Mouse (Mus musculus) intestine, embryonic 14.5 days (tissue): ENCODE measurements around the gene Cpne4. TPM values are rescaled to one million over a fixed set of nuclear protein-coding genes. Genes with fewer than 3 reads are reported as not detected.

Experiments used
- ATAC-seq: fragments of 200-750 bp; cut with Nextera tagmentation; replicated peaks from 2 replicates; pipeline ENCODE4 v1.8.0; 2017; ENCODE audit warnings: low read depth, moderate number of reproducible peaks, moderate TSS enrichment, moderate library complexity; ENCODE audit not compliant: low FRiP score, low TSS enrichment
- DNase-seq: peaks from one replicate; pipeline ENCODE4 v3.0.0-alpha.2; 2018; ENCODE audit warnings: low spot score
- H3K27ac ChIP-seq: fragments of 300-500 bp; sonication (generic); 2 replicates; pipeline ENCODE4 v1.5.1; 2014; ENCODE audit warnings: low read depth, mild to moderate bottlenecking, control low read depth
- H3K27me3 ChIP-seq: fragments of 300-500 bp; sonication (generic); replicated peaks from 2 replicates; pipeline ENCODE4 v1.6.1; 2014; ENCODE audit warnings: low read length, control low read depth; ENCODE audit not compliant: control insufficient read depth, insufficient read depth
- H3K36me3 ChIP-seq: fragments of 300-500 bp; sonication (generic); 2 replicates; pipeline ENCODE4 v1.6.1; 2014; ENCODE audit warnings: low read length, control low read depth; ENCODE audit not compliant: control insufficient read depth, insufficient read depth
- H3K4me1 ChIP-seq: fragments of 300-500 bp; sonication (generic); replicated peaks from 2 replicates; pipeline ENCODE4 v1.6.1; 2014; ENCODE audit warnings: low read length, control low read depth, mixed read lengths; ENCODE audit not compliant: control insufficient read depth, insufficient read depth
- H3K4me2 ChIP-seq: fragments of 300-500 bp; sonication (generic); 2 replicates; pipeline ENCODE4 v1.6.1; 2014; ENCODE audit warnings: low read length
- H3K4me3 ChIP-seq: fragments of 300-500 bp; sonication (generic); 2 replicates; pipeline ENCODE4 v1.5.1; 2014; ENCODE audit warnings: low read depth, low read length, control low read depth, mixed read lengths
- H3K9ac ChIP-seq: fragments of 300-500 bp; sonication (generic); 2 replicates; pipeline ENCODE4 v1.6.1; 2014; ENCODE audit warnings: mild to moderate bottlenecking, low read length
- H3K9me3 ChIP-seq: fragments of 300-500 bp; sonication (generic); 2 replicates; pipeline ENCODE4 v1.6.1; 2016; ENCODE audit warnings: low read length, control low read depth; ENCODE audit not compliant: control insufficient read depth
- WGBS: fragments of 180-500 bp; shearing (Covaris S2); extraction: QIAGEN DNeasy Blood & Tissue Kit; methylation state at CpG from one replicate; pipeline ENCODE4 v1.1.7; 2014; 5-methylcytosine and 5-hydroxymethylcytosine counted together
- polyA plus RNA-seq: library from polyadenylated mRNA; unstranded; fragments of >200 nt; fragmentation: Nextera tagmentation; extraction: Ambion mirVana; gene quantifications from 2 replicates; pipeline ENCODE4 v1.2.1, GENCODE M21; 2014

The Cpne4 gene
- polyA plus RNA-seq, 1 experiment from 2014 or later, result 1.3 TPM

DNA sequence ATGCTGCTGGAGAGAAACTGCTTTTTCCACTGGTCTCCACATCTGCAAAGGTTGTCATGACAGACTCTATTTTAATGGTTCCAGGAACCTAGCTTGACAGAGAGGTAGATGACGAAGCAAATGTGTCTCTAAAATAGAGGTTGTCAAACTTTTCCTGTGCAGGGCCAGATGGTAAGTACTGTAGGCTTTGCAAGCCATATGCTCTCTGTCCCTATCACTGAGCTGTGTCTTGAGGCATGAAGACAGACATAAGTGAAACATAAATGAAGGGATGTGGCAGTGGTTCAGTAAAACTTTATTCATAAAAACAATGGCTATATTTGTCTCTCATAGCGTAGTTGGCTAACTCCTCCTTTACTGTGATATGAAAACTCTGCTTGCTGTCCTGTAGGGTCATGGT lies 366.2 kb downstream of the Cpne4 start:
- H3K4me3 ChIP-seq, result no peak overlapping the region
- no peak overlapping the region for H3K4me2 ChIP-seq
- no peak overlapping the region for H3K9ac ChIP-seq
- H3K9me3 ChIP-seq, result no peaks in the 10 kb centered on the region
- DNase-seq (no peak), ATAC-seq (no peak)
- H3K27ac ChIP-seq, result no peak overlapping the region
- H3K36me3 ChIP-seq, result no peaks in the 10 kb centered on the region
- H3K27me3 ChIP-seq, result no peaks in the 10 kb centered on the region
- 83% methylated on average over 2 of the region's 2 CpGs for WGBS
- H3K4me1 ChIP-seq, result no peaks in the 10 kb centered on the region

DNA sequence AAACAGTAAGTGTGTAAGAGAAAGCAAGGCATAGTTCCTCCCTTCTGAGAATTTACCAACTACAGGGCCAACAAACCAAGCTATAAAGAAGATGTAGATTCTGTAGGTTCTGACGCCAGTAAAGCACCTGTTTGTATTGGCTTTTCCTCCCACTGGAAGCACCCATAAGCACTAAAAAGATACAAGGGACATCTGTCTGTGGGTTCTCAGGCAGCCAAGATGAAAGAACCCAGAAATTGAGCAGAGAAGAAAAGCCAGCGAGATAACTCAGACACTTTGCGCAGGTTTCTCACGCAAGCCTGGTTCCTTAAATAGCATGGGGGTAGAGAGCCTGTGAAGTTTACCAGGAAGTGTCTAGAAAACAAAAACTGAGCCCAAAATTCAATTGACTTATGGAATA lies 374.1 kb downstream of the Cpne4 start:
- Histone ChIP-seq H3K36me3 (no peaks in the 10 kb centered on the region), H3K4me1 (no peaks in the 10 kb centered on the region)
- WGBS, result 90% methylated on average over 4 of the region's 4 CpGs

DNA sequence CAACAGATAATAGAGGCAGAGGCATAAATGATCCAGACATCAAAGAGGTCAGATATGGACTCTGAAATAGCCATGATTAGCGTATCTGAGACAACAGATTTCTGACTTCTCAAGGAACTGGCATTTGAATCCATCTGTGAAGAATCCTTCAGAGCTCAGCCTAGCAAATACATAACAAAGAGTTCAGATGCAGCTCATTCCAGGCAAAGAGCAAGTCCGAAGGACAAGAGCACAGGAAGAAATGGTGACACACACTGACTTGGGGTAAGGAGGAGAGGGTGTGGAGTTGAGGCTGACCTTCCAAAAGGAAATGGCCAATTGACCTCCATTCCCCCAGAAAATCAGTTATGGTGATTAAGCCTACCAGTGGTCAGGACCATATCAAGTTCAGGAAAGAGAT lies 375.0 kb downstream of the Cpne4 start:
- ATAC-seq (no peak), DNase-seq (no peak)
- H3K9me3 ChIP-seq, result no peaks in the 10 kb centered on the region
- no peaks in the 10 kb centered on the region for H3K36me3 ChIP-seq
- no peak overlapping the region for H3K4me2 ChIP-seq
- 71% methylated on average over 2 of the region's 2 CpGs for WGBS
- no peaks in the 10 kb centered on the region for H3K27me3 ChIP-seq
- no peak overlapping the region for H3K9ac ChIP-seq
- H3K4me1 ChIP-seq, result no peaks in the 10 kb centered on the region
- no peak overlapping the region for H3K4me3 ChIP-seq
- H3K27ac ChIP-seq, result no peak overlapping the region

More for the DNA sequence above, 374.1 kb downstream of the Cpne4 start:
- Histone ChIP-seq H3K9me3 (no peaks in the 10 kb centered on the region), H3K27me3 (no peaks in the 10 kb centered on the region), H3K4me2 (no peak overlapping the region), H3K4me3 (no peak overlapping the region), H3K27ac (no peak overlapping the region), H3K9ac (no peak overlapping the region)
- no peak for ATAC-seq
- no peak for DNase-seq

DNA sequence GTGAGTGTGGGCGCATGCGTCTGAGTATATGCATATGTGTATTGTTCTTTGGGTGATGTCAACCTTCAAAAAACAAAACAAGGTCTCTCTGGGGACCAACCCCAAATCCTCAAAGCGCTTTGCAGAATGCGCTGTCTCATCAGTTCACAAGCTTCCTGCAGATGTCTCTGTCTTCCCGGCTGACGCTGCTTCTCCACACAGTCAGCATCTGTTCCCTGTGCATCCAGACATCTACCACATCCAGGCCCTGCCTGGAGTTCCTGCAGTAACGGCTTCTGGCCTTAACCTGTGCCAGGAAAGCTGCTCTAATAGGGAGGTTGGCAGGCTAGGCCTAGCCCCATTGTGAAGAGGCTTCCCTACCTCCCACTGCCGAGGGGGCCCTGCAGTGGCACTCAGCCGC lies 381.7 kb downstream of the Cpne4 start:
- ATAC-seq, result no peak
- H3K9ac ChIP-seq, result no peak overlapping the region
- 78% methylated on average over 9 of the region's 9 CpGs for WGBS
- no peak for DNase-seq
- no peak overlapping the region for H3K4me3 ChIP-seq
- no peak overlapping the region for H3K27ac ChIP-seq
- H3K36me3 ChIP-seq, result no peaks in the 10 kb centered on the region
- no peaks in the 10 kb centered on the region for H3K4me1 ChIP-seq
- H3K4me2 ChIP-seq, result no peak overlapping the region
- no peaks in the 10 kb centered on the region for H3K9me3 ChIP-seq
- no peaks in the 10 kb centered on the region for H3K27me3 ChIP-seq

DNA sequence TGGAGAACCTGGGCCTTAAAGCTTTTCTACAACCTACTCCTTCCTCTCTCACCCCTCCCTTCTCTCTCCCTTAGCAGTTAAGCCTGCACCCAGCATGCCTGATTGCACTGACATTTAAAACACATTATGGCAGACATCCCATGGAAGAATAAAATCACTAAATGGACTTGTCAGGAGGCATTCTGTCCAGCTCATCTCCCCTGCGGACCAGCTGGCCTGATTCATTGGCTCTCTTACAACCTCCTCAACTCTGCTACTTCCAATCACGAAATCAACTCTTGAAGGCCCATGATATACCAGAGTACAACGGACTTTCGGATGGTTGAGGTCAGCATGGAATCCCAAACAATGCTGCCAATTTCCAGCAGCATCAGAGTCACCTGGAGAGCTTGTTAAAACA lies 393.3 kb downstream of the Cpne4 start:
- WGBS, result 82% methylated on average over 4 of the region's 4 CpGs
- ATAC-seq (no peak), DNase-seq (no peak)
- Histone ChIP-seq H3K9ac (no peak overlapping the region), H3K4me2 (no peak overlapping the region), H3K4me1 (no peaks in the 10 kb centered on the region), H3K27ac (no peak overlapping the region), H3K4me3 (no peak overlapping the region), H3K36me3 (no peaks in the 10 kb centered on the region), H3K9me3 (no peaks in the 10 kb centered on the region), H3K27me3 (no peaks in the 10 kb centered on the region)

DNA sequence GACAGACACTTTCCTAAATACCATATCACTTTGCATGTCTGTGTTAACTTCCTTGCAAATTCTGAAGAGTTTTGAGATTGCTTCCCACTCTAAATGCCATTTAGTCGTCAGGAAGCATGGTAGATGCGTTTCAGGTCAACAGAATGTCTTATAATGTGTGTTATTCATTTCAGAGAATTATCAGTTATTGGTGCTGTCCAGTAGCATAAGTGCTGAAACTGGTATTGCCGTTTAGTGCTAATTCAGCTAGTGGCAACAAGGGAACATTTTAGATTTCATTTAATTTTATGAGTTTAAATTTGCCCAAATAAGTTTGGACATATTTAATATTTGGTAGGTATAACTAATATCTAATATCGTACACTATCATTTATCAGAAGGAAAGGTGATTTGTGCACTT lies 403.5 kb downstream of the Cpne4 start:
- Histone ChIP-seq H3K9me3 (no peaks in the 10 kb centered on the region), H3K27ac (no peak overlapping the region), H3K4me2 (no peak overlapping the region), H3K4me3 (no peak overlapping the region), H3K9ac (no peak overlapping the region), H3K4me1 (no peaks in the 10 kb centered on the region), H3K27me3 (no peaks in the 10 kb centered on the region), H3K36me3 (no peaks in the 10 kb centered on the region)
- DNase-seq (no peak), ATAC-seq (no peak)
- WGBS, result 70% methylated on average over 4 of the region's 4 CpGs

DNA sequence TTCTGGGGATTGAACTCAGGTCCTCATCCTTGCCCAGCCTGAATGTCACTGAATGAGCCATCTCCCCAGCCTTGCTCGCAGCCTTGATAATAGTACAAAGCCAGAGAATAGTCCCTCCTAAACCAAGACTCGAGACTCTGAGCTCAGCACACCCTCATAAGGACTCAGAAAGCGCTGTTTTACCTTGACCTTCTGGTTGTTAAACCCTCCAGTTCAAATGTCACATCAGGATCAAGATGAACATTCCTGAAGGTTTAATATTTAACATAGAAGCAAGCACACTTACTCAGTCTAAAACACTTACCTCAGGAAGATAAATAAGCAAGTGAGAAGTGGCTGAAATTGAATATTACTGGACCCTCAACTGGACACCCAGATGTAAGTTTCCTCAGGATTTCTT lies 405.1 kb downstream of the Cpne4 start:
- ATAC-seq (no peak), DNase-seq (no peak)
- Histone ChIP-seq H3K4me1 (no peaks in the 10 kb centered on the region), H3K27me3 (no peaks in the 10 kb centered on the region), H3K36me3 (no peaks in the 10 kb centered on the region), H3K4me3 (no peak overlapping the region), H3K27ac (no peak overlapping the region), H3K4me2 (no peak overlapping the region), H3K9me3 (no peaks in the 10 kb centered on the region), H3K9ac (no peak overlapping the region)
- WGBS, result 61% methylated on average over 3 of the region's 3 CpGs

DNA sequence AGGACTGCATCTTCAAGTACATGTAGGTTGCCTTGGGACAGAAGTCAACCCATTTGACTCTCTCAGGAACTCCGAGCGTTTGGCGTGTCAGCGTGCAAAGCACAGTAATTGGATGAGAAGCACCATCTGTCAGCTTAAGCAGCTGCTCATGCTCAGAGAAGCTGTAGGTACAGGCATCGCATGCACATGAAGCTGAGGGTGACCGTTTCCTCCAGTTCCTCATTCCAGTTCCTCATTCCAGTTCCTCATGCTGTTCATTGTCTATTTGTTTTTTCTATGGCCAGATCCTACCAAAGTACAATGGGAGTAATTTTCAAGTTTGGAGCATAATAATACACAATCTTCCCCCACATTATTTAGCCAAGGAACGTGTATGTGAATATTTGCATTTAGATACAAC lies 425.7 kb downstream of the Cpne4 start:
- no peaks in the 10 kb centered on the region for H3K27me3 ChIP-seq
- WGBS, result 76% methylated on average over 7 of the region's 7 CpGs
- no peak overlapping the region for H3K4me2 ChIP-seq
- ATAC-seq, result no peak
- no peak overlapping the region for H3K4me3 ChIP-seq
- no peak overlapping the region for H3K27ac ChIP-seq
- no peak overlapping the region for H3K9ac ChIP-seq
- no peak for DNase-seq
- H3K36me3 ChIP-seq, result no peaks in the 10 kb centered on the region
- H3K9me3 ChIP-seq, result no peaks in the 10 kb centered on the region
- H3K4me1 ChIP-seq, result no peaks in the 10 kb centered on the region

DNA sequence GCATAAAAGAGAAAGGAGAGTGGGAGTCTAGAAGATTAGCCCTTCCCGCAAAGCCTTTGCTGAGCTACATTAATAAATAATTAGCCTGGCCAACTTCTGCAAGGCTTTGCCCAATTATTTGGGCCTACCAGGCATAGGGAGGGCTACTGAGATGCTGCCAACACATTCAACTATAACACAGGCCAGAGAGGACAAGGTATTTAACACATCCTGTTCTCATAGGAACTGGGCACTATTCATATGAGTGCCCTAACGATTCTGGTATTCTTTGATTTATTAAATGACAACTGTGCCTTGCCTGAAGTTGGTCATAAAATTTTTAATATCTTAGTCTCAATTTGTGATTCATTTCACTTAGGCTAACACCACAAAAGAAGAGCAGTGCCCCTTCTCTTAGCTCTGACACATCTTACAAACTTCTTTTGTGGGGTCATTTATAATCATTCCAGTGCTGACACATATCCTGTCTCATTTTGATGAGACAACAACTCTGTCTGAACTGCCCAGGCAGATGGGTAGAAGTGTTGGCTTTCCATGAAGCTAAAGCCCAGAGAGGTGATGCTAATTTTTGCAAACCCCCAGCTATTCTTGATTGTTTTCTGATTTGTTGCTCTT lies 435.0 kb downstream of the Cpne4 start:
- Histone ChIP-seq H3K9ac (no peak overlapping the region), H3K27ac (no peak overlapping the region), H3K4me1 (no peaks in the 10 kb centered on the region), H3K9me3 (no peaks in the 10 kb centered on the region), H3K36me3 (no peaks in the 10 kb centered on the region), H3K4me3 (no peak overlapping the region), H3K27me3 (no peaks in the 10 kb centered on the region), H3K4me2 (no peak overlapping the region)
- 82% methylated on average over 2 of the region's 2 CpGs for WGBS
- no peak for DNase-seq
- no peak for ATAC-seq
